Mouse (Mus musculus) cortical plate, adult 2 months (tissue): ENCODE data around the gene 4933406M09Rik.

Experiments used
- CTCF ChIP-seq: fragments of 200-500 bp; IDR thresholded peaks from 2 replicates; pipeline ENCODE4 v1.5.1; 2011; ENCODE audit warnings: mild to moderate bottlenecking, control low read depth, low read length; ENCODE audit not compliant: insufficient read depth; ENCODE audit errors: extremely low read depth
- POLR2A ChIP-seq: fragments of 200-500 bp; IDR thresholded peaks from 2 replicates; pipeline ENCODE4 v1.6.1; 2011; ENCODE audit warnings: mild to moderate bottlenecking, low read length, control low read depth; ENCODE audit not compliant: insufficient read depth; ENCODE audit errors: extremely low read depth

DNA sequence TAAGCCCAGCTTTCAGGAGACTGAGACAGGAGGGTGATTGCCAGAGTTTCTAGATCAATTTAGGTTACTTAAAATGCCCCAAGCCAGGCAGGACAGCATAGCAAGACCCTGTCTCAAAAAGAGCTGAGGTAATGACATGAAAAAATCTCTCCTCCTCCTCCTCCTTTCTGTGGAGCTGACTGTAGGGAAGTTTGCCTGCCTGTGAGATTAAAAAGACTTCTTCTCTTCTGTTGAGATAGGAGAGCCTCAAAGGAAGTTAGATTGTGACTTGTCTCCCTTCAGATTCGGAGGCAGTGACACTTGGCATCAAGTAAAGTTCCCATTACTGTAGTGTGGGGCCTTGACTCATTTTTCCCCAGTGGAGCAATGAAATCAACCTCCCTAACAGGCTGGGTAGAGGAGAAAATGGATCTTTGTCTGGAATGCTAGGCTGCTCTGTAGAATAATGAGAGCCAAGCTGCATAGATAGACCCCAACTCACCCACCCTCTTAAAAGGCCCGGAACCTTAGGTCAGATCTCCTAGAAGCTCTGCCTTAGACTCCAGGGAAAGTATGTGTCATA, 32.8 kb downstream of the 4933406M09Rik start:
- TF ChIP-seq POLR2A (no peak), CTCF (no peak)
